Mouse (Mus musculus): ENCODE measurements around the gene Prmt3.

DNA sequence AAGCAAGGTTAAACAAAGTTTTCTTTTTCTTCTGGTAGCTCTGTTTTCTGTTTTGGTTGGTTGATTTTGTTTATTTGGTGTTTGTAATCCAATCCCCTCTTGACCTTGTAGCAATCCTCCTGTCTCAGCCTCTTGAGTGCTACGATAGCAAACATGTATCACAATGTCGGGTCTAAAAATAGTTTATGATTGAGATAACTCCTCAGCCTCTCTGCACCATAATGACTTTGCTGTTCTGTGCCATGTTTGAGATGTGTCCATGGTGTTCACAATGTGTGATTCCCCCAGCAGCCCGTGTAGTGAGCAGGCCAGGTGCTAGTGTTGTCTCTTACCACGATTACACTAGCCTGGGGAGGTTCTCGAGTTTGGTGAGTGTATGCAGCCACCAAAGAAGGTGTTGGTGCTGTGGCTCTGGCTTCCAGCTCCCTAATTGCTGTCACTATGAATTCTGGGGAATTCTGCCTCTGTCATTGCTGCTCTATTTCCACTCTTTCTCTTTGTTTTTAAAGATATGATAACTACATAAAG is 26.6 kb downstream of the Prmt3 start:
- TF ChIP-seq CHD2 (IDR thresholded peaks at IDR 0.05; ENCODE audit: low read length) (no peak), CTCF (IDR thresholded peaks at IDR 0.05 in 2 of 3, conservative IDR thresholded peaks at IDR 0.05 in 1 of 3; ENCODE audit: control insufficient read depth in 1 of 3, insufficient read depth in 1 of 3, low read depth in 2 of 3, low read length in 3 of 3, poor library complexity in 1 of 3, severe bottlenecking in 1 of 3) (no peak), MAX (IDR thresholded peaks at IDR 0.05; ENCODE audit: low read length) (no peak), ZNF384 (IDR thresholded peaks at IDR 0.05; ENCODE audit: low read depth, low read length) (no peak), EP300 (IDR thresholded peaks at IDR 0.05; ENCODE audit: low read depth in 1 of 2, low read length in 2 of 2) (no peak), POLR2A (IDR thresholded peaks at IDR 0.05; ENCODE audit: control insufficient read depth in 1 of 2, insufficient read depth in 1 of 2, low read depth in 1 of 2, low read length in 2 of 2, poor library complexity in 1 of 2) (no peak), GATA1 (IDR thresholded peaks at IDR 0.05; ENCODE audit: low read depth, low read length) (no peak), ZC3H11A (IDR thresholded peaks at IDR 0.05; ENCODE audit: low read depth, low read length) (no peak), TBP (IDR thresholded peaks at IDR 0.05; ENCODE audit: low read depth, low read length) (no peak)
